Mouse (Mus musculus): ENCODE results near the gene Arhgdia. TPM values are rescaled to one million over a fixed set of nuclear protein-coding genes. Genes with fewer than 3 reads are reported as not detected.

Arhgdia gene
- polyA plus RNA-seq (2015; fragmentation: Nextera tagmentation; extraction: Ambion mirVana), result 458 and 487 TPM in 2 replicates

GRCm38 (mm10) chr11:120581490-120582267, at the start of gene Arhgdia:
Gene Arhgdia, minus strand, starts transcription at chr11:120581624.
- peak; percentile 73 for ATAC-seq (replicated peaks)
- 5% methylated on average over 65 of the region's 75 CpGs for WGBS
- H3K4me1 ChIP-seq, result peaks cover 28% of the 10 kb centered on the region
- H3K9ac ChIP-seq, result peak within 1 kb of the TSS; percentile 92
- H3K4me2 ChIP-seq, result peak within 1 kb of the TSS; percentile 98
- no peaks in the 10 kb centered on the region for H3K27me3 ChIP-seq (replicated peaks)
- H3K4me3 ChIP-seq, result peak within 1 kb of the TSS; percentile 90
- H3K9me3 ChIP-seq, result no peaks in the 10 kb centered on the region
- H3K27ac ChIP-seq, result peak within 1 kb of the TSS; percentile 95
- peaks cover 36% of the 10 kb centered on the region for H3K36me3 ChIP-seq (replicated peaks)

GRCm38 (mm10) chr11:120630401-120630871, 49.0 kb upstream of the Arhgdia start:
- Histone ChIP-seq H3K9me3 (no peaks in the 10 kb centered on the region), H3K27me3 (replicated peaks) (no peaks in the 10 kb centered on the region), H3K4me2 (0 out of 2 replicates have a peak overlapping the region, but pooled peaks have one; percentile 2), H3K36me3 (replicated peaks) (peaks cover 10% of the 10 kb centered on the region; the same call in 1 of the 2 replicates), H3K9ac (peak overlapping the region; percentile 23; the same call in 1 of the 2 replicates), H3K4me3 (no peak overlapping the region), H3K27ac (peak overlapping the region; percentile 32; the same call in 1 of the 2 replicates), H3K4me1 (peaks cover 39% of the 10 kb centered on the region)
- no peak for ATAC-seq (replicated peaks)
- 26% methylated on average over 5 of the region's 5 CpGs for WGBS

- 0 out of 2 replicates have a peak overlapping the region, but pooled peaks have one; percentile 2 for H3K4me2 ChIP-seq
- 33% methylated on average over 7 of the region's 7 CpGs for WGBS
- no peaks in the 10 kb centered on the region for H3K9me3 ChIP-seq
- no peak overlapping the region for H3K4me3 ChIP-seq
- H3K9ac ChIP-seq, result peak overlapping the region; percentile 23; the same call in 1 of the 2 replicates
- ATAC-seq (replicated peaks), result no peak
- peak overlapping the region; percentile 32; the same call in 1 of the 2 replicates for H3K27ac ChIP-seq
- H3K27me3 ChIP-seq (replicated peaks), result no peaks in the 10 kb centered on the region
- peaks cover 10% of the 10 kb centered on the region; the same call in 1 of the 2 replicates for H3K36me3 ChIP-seq (replicated peaks)
- peaks cover 43% of the 10 kb centered on the region for H3K4me1 ChIP-seq
Observed at GRCm38 (mm10) chr11:120629911-120630310, 48.5 kb upstream of the Arhgdia start.

GRCm38 (mm10) chr11:120629341-120629730, 47.9 kb upstream of the Arhgdia start:
- H3K9ac ChIP-seq, result no peak overlapping the region
- H3K4me1 ChIP-seq, result peaks cover 44% of the 10 kb centered on the region
- no peak for ATAC-seq (replicated peaks)
- H3K4me3 ChIP-seq, result no peak overlapping the region
- H3K27ac ChIP-seq, result no peak overlapping the region
- H3K4me2 ChIP-seq, result no peak overlapping the region
- WGBS, result 68% methylated on average over 23 of the region's 23 CpGs
- H3K27me3 ChIP-seq (replicated peaks), result no peaks in the 10 kb centered on the region
- no peaks in the 10 kb centered on the region for H3K9me3 ChIP-seq
- peaks cover 10% of the 10 kb centered on the region; the same call in 1 of the 2 replicates for H3K36me3 ChIP-seq (replicated peaks)

GRCm38 (mm10) chr11:120628601-120629340, 47.3 kb upstream of the Arhgdia start:
- H3K9me3 ChIP-seq, result no peaks in the 10 kb centered on the region
- H3K4me1 ChIP-seq, result peaks cover 46% of the 10 kb centered on the region
- no peak overlapping the region for H3K4me3 ChIP-seq
- H3K36me3 ChIP-seq (replicated peaks), result peaks cover 10% of the 10 kb centered on the region; the same call in 1 of the 2 replicates
- no peak overlapping the region for H3K27ac ChIP-seq
- H3K27me3 ChIP-seq (replicated peaks), result no peaks in the 10 kb centered on the region
- no peak overlapping the region for H3K4me2 ChIP-seq
- H3K9ac ChIP-seq, result no peak overlapping the region
- 97% methylated on average over 23 of the region's 23 CpGs for WGBS
- no peak for ATAC-seq (replicated peaks)

GRCm38 (mm10) chr11:120627468-120628300, 46.3 kb upstream of the Arhgdia start:
- 84% methylated on average over 22 of the region's 22 CpGs for WGBS

GRCm38 (mm10) chr11:120626785-120627467, 45.5 kb upstream of the Arhgdia start:
- Histone ChIP-seq H3K4me3 (no peak overlapping the region), H3K36me3 (replicated peaks) (peaks cover 18% of the 10 kb centered on the region; the same call in 1 of the 2 replicates), H3K27ac (no peak overlapping the region), H3K9me3 (no peaks in the 10 kb centered on the region), H3K9ac (no peak overlapping the region), H3K27me3 (replicated peaks) (no peaks in the 10 kb centered on the region), H3K4me1 (peaks cover 44% of the 10 kb centered on the region), H3K4me2 (no peak overlapping the region)
- 91% methylated on average over 11 of the region's 11 CpGs for WGBS
- no peak for ATAC-seq (replicated peaks)

More at GRCm38 (mm10) chr11:120627468-120628300, 46.3 kb upstream of the Arhgdia start:
- no peak overlapping the region for H3K4me3 ChIP-seq
- no peak overlapping the region for H3K27ac ChIP-seq
- H3K27me3 ChIP-seq (replicated peaks), result no peaks in the 10 kb centered on the region
- peaks cover 52% of the 10 kb centered on the region for H3K4me1 ChIP-seq
- no peak overlapping the region for H3K4me2 ChIP-seq
- no peak overlapping the region for H3K9ac ChIP-seq
- no peak for ATAC-seq (replicated peaks)
- no peaks in the 10 kb centered on the region for H3K9me3 ChIP-seq
- peaks cover 11% of the 10 kb centered on the region; the same call in 1 of the 2 replicates for H3K36me3 ChIP-seq (replicated peaks)

- H3K4me3 ChIP-seq, result peak within 1 kb of the TSS; percentile 88
- H3K4me1 ChIP-seq, result peaks cover 29% of the 10 kb centered on the region
- peak within 1 kb of the TSS; percentile 77 for H3K27ac ChIP-seq
- peak within 1 kb of the TSS; percentile 99 for H3K4me2 ChIP-seq
- H3K9ac ChIP-seq, result peak within 1 kb of the TSS; percentile 74
- ATAC-seq (replicated peaks), result peak; percentile 54
- no peaks in the 10 kb centered on the region for H3K27me3 ChIP-seq (replicated peaks)
- H3K36me3 ChIP-seq (replicated peaks), result peaks cover 31% of the 10 kb centered on the region
- no peaks in the 10 kb centered on the region for H3K9me3 ChIP-seq
- WGBS, result 25% methylated on average over 5 of the region's 5 CpGs
Observed at GRCm38 (mm10) chr11:120625152-120625775, 43.8 kb upstream of the Arhgdia start, which contains the start of gene Sirt7. Gene Sirt7, minus strand, starts transcription at chr11:120625240.

- H3K4me2 ChIP-seq, result peak overlapping the region; percentile 99
- H3K9me3 ChIP-seq, result no peaks in the 10 kb centered on the region
- H3K27me3 ChIP-seq (replicated peaks), result no peaks in the 10 kb centered on the region
- peak overlapping the region; percentile 88 for H3K4me3 ChIP-seq
- H3K4me1 ChIP-seq, result peaks cover 23% of the 10 kb centered on the region
- peaks cover 36% of the 10 kb centered on the region for H3K36me3 ChIP-seq (replicated peaks)
- H3K27ac ChIP-seq, result peak overlapping the region; percentile 77
- peak overlapping the region; percentile 74 for H3K9ac ChIP-seq
- under 1% methylated on average over 53 of the region's 53 CpGs for WGBS
- ATAC-seq (replicated peaks), result peak; percentile 79
Observed at GRCm38 (mm10) chr11:120624680-120625111, 43.3 kb upstream of the Arhgdia start.

- Histone ChIP-seq H3K4me1 (peaks cover 19% of the 10 kb centered on the region), H3K9me3 (no peaks in the 10 kb centered on the region), H3K4me3 (peak overlapping the region; percentile 88), H3K9ac (peak overlapping the region; percentile 74), H3K36me3 (replicated peaks) (peaks cover 35% of the 10 kb centered on the region), H3K4me2 (peak overlapping the region; percentile 99), H3K27ac (peak overlapping the region; percentile 77), H3K27me3 (replicated peaks) (no peaks in the 10 kb centered on the region)
- 13% methylated on average over 30 of the region's 30 CpGs for WGBS
- ATAC-seq (replicated peaks), result peak; percentile 62
Observed at GRCm38 (mm10) chr11:120623961-120624679, 42.7 kb upstream of the Arhgdia start.
